Mouse (Mus musculus) midbrain, embryonic 10.5 days (tissue): ENCODE measurements at regions not wholly inside any gene's neighbourhood (a gene's known extent, or its start where the extent isn't known, plus 50 kb on each side); places are given as distances from the start of the nearest gene placed in this dataset.
A peak's percentile ranks its signal among the peaks of the same experiment; 100 is the strongest.

Experiments used
- DNase-seq: peaks from one replicate; pipeline ENCODE4 v3.0.0-alpha.2; 2017; ENCODE audit warnings: low spot score
- H3K27ac ChIP-seq: fragments of 300-500 bp; sonication (generic); replicated peaks from 2 replicates; pipeline ENCODE4 v1.5.1; 2016; ENCODE audit warnings: mild to moderate bottlenecking
- H3K27me3 ChIP-seq: fragments of 300-500 bp; sonication (generic); 2 replicates; pipeline ENCODE4 v1.6.1; 2016; ENCODE audit warnings: low read depth, mild to moderate bottlenecking; ENCODE audit not compliant: poor library complexity, severe bottlenecking
- H3K36me3 ChIP-seq: fragments of 300-500 bp; sonication (generic); 2 replicates; pipeline ENCODE4 v1.6.1; 2016; ENCODE audit warnings: mild to moderate bottlenecking, moderate library complexity
- H3K4me1 ChIP-seq: fragments of 300-500 bp; sonication (generic); 2 replicates; pipeline ENCODE4 v1.6.1; 2016
- H3K4me3 ChIP-seq: fragments of 300-500 bp; sonication (generic); 2 replicates; pipeline ENCODE4 v1.5.1; 2016; ENCODE audit warnings: mild to moderate bottlenecking, moderate library complexity
- H3K9me3 ChIP-seq: fragments of 300-500 bp; sonication (generic); replicated peaks from 2 replicates; pipeline ENCODE4 v1.6.1; 2016; ENCODE audit warnings: mild to moderate bottlenecking
- WGBS: fragments of 180-500 bp; shearing (Covaris S2); methylation state at CpG from one replicate; pipeline ENCODE4 v1.1.7; 2016; 5-methylcytosine and 5-hydroxymethylcytosine counted together

- Histone ChIP-seq H3K4me3 (no peak overlapping the region), H3K27ac (0 out of 2 replicates have a peak overlapping the region, but pooled peaks have one; percentile 23), H3K9me3 (no peaks in the 10 kb centered on the region), H3K27me3 (peaks cover 56% of the 10 kb centered on the region), H3K4me1 (peaks cover 12% of the 10 kb centered on the region), H3K36me3 (no peaks in the 10 kb centered on the region)
- no peak for DNase-seq
- 91% methylated on average over 6 of the region's 6 CpGs for WGBS
Observed at GRCm38 (mm10) chr12:55940566-55940965, 104.4 kb downstream of the Brms1l start.

DNA sequence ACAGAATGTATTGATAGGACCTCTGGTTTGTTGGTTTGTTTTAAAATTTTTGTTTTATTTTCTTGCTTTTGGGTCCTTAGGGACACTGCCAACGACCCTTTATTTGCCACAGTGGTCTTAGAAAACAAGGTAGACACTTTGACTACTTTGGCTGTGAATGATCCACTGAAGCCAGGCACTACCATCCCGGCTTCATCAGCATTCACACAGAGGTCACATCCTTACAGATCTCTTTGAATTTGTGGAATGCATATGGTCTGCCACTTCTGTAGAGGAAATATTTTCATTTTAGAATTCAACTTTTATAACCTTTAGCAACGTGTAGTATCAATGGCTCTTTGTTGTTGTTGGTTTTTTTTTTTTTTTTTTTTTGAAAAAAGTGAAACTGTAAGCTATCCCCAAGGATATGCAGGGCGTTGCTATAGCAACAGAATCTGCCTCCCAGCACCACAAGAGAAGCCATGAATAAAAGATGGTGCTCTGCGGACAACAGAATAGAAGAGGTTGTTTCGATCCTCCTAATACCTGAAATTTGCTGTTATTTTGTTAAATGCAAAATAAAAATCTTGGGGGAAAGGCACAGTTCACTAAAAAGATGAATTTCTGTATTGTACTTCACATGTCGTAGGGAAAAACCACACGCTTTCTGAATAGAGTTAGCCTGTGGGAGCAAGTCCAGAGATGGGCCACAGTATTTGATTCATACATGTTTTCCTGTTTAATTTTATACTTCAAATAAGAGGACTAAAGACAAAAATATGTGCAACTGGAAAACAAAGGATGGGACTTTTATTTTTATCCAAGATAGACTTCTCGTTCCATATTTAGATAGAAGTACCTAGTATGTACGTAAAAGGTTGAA, 103.4 kb downstream of the Brms1l start:
- 56% methylated on average over 10 of the region's 10 CpGs for WGBS
- H3K27me3 ChIP-seq, result peaks cover 66% of the 10 kb centered on the region
- DNase-seq, result peak; percentile 29

DNA sequence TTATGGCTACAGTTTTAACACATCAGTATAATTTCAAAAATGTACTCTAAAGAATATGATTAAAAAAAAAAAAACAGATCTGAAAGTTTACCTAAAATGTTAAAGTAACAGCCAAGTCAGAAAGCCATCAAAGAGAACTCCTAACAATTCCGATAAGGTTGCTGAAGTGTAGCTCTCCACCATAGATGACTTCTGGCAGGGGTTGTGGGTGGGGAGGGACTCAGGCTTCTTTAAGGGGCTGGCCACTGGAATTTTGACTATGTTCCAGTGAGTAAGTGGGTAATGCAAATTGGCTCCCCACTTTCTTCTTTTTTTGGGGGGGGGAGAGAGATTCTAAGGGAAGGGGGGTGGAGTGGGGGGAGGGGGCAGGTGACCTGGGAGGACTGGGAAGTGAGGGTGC, 98.0 kb downstream of the Brms1l start:
- Histone ChIP-seq H3K27ac (no peak overlapping the region), H3K27me3 (peaks cover 91% of the 10 kb centered on the region), H3K36me3 (no peaks in the 10 kb centered on the region), H3K4me1 (peaks cover 26% of the 10 kb centered on the region), H3K4me3 (0 out of 2 replicates have a peak overlapping the region, but pooled peaks have one; percentile 33), H3K9me3 (no peaks in the 10 kb centered on the region)
- DNase-seq, result no peak
- WGBS, result 32% methylated on average over 1 of the region's 1 CpGs

More for the DNA sequence above, 103.4 kb downstream of the Brms1l start:
- peak overlapping the region; percentile 61 for H3K27ac ChIP-seq
- no peaks in the 10 kb centered on the region for H3K9me3 ChIP-seq
- no peaks in the 10 kb centered on the region for H3K36me3 ChIP-seq
- H3K4me3 ChIP-seq, result no peak overlapping the region
- H3K4me1 ChIP-seq, result peaks cover 14% of the 10 kb centered on the region

- no peaks in the 10 kb centered on the region for H3K9me3 ChIP-seq
- peak overlapping the region; percentile 33 for H3K4me3 ChIP-seq
- no peak overlapping the region for H3K27ac ChIP-seq
- WGBS, result 13% methylated on average over 11 of the region's 11 CpGs
- peaks cover 91% of the 10 kb centered on the region for H3K27me3 ChIP-seq
- no peaks in the 10 kb centered on the region for H3K36me3 ChIP-seq
- peak; percentile 74 for DNase-seq
- H3K4me1 ChIP-seq, result peaks cover 20% of the 10 kb centered on the region
Observed at GRCm38 (mm10) chr12:55933417-55933816, 97.3 kb downstream of the Brms1l start.

- Histone ChIP-seq H3K4me1 (peaks cover 48% of the 10 kb centered on the region), H3K27me3 (peaks cover 81% of the 10 kb centered on the region), H3K4me3 (no peak overlapping the region), H3K36me3 (no peaks in the 10 kb centered on the region), H3K9me3 (no peaks in the 10 kb centered on the region), H3K27ac (no peak overlapping the region)
- DNase-seq, result no peak
- WGBS, result 79% methylated on average over 4 of the region's 4 CpGs
Observed at GRCm38 (mm10) chr12:55930468-55930867, 94.3 kb downstream of the Brms1l start.

DNA sequence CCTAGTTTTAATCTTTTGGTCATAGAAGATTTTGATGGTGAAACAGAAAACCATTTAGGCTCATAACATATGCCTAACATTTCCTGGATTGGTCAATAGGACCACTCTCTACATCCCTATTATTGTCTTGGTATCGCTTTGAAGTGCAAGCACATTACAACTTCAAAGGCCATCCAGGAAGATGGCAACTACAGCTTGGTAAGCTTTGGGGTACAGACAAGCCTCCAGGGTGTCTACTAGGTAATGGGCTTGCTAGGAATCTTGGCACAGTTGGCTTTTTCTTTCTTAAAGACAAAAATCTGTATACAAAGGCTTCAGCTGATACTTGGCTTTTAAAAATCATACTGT, 90.8 kb downstream of the Brms1l start:
- Histone ChIP-seq H3K27ac (no peak overlapping the region; the same call in 1 of the 2 replicates), H3K4me3 (no peak overlapping the region), H3K4me1 (peaks cover 35% of the 10 kb centered on the region), H3K9me3 (no peaks in the 10 kb centered on the region), H3K27me3 (peaks cover 63% of the 10 kb centered on the region), H3K36me3 (no peaks in the 10 kb centered on the region)
- 71% methylated on average over 1 of the region's 1 CpGs for WGBS
- DNase-seq, result no peak

GRCm38 (mm10) chr12:55926276-55926973, 90.3 kb downstream of the Brms1l start:
- Histone ChIP-seq H3K36me3 (no peaks in the 10 kb centered on the region), H3K27me3 (peaks cover 57% of the 10 kb centered on the region), H3K4me1 (peaks cover 35% of the 10 kb centered on the region), H3K9me3 (no peaks in the 10 kb centered on the region), H3K27ac (no peak overlapping the region), H3K4me3 (no peak overlapping the region)
- 51% methylated on average over 2 of the region's 2 CpGs for WGBS
- DNase-seq, result no peak
